Mouse (Mus musculus) bone marrow macrophage, adult 2 months (primary cell): ENCODE measurements around the gene Dll1.

Experiments used
- CTCF ChIP-seq: IDR thresholded peaks from 2 replicates; pipeline ENCODE4 v1.5.1; 2012; ENCODE audit warnings: low read depth, mild to moderate bottlenecking, low read length, moderate library complexity
- POLR2A ChIP-seq: IDR thresholded peaks from 2 replicates; pipeline ENCODE4 v1.6.1; 2012; ENCODE audit warnings: mild to moderate bottlenecking, low read depth, low read length, borderline replicate concordance

DNA sequence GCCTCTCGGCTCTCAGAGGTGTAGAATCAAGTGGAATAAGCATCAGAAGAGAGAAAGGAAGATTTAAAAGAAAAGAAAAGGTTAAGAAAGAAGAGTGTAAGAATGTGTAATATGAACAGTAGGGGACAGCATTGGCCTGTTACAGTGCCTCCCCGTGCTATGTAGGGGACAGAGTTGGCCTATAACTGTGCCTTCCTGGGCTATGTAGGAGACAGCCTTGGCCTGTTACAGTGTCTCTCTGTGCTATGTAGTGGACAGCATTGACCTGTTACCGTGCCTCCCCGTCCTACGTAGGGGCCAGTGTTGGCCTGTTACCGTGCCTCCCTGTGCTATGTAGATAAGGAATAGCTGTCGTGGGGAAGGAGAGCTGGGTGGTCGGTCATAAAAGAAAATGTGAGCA is 42.9 kb upstream of the Dll1 start:
- no peak for TF ChIP-seq CTCF
- TF ChIP-seq POLR2A = no peak
